Mouse (Mus musculus) neural tube, embryonic 10.5 days (tissue): ENCODE measurements at regions not wholly inside any gene's neighbourhood (a gene's known extent, or its start where the extent isn't known, plus 50 kb on each side); places are given as distances from the start of the nearest gene placed in this dataset.
A peak's percentile ranks its signal among the peaks of the same experiment; 100 is the strongest.

ENCODE experiments used
- DNase-seq: peaks from one replicate; pipeline ENCODE4 v3.0.0-alpha.2; 2017; ENCODE audit warnings: low spot score; ENCODE audit errors: extremely low spot score

- DNase-seq, result no peak
Observed at GRCm38 (mm10) chr11:18821384-18821783, 197.4 kb downstream of the Meis1 start.

DNA sequence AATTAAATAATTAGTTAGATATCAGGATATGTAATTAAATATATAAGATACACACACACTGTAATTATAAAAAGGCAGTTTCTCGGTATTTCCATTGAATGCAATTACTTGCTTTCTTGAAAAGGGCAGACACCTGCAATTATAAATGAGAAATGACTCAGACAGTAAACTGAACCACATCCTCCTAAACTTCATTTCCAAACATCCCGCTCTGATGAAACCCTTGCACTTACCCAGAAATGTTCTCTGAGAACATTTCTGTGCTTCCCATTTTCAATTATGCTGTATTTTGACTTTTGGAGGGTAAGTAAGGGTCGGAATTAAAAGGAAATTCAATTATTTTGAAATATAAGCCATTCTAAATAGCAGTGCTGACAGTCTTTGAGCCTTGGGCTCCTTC lies 204.7 kb downstream of the Meis1 start:
- no peak for DNase-seq

GRCm38 (mm10) chr11:18767479-18767878 lies 251.3 kb downstream of the Meis1 start:
- DNase-seq, result no peak

DNA sequence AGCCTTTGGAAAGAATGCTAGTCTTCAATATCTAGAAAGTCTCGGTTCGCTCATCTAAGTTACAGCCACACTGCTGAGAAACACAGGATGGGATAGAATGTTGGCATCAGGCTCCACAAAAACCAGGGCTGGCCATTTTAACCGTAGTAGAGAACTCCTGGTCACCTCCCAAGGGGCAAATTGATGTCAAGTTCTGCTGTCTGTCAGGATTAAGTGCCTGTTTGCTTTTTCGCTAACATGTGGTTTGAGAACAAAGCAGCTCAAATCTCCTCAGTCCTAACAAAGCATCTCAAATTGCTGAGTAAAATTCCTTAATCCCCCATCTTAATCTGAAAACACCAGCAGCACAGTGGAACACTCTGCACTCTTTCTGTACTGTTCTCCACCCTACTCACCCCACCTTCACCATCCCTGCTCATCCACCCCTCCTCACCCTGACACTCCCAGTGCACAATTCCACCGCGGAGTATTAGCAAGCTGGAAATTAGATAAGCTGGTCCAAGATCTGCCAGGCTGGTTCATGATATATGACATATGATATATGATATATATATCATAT lies 252.2 kb downstream of the Meis1 start:
- DNase-seq, result no peak

- DNase-seq, result peak; percentile 55
Observed at GRCm38 (mm10) chr11:18758591-18759074, 260.2 kb downstream of the Meis1 start.

- DNase-seq, result peak; percentile 30
Observed at GRCm38 (mm10) chr11:18756576-18756975, 262.2 kb downstream of the Meis1 start.

- peak; percentile 29 for DNase-seq
Observed at GRCm38 (mm10) chr11:18754732-18755525, 263.9 kb downstream of the Meis1 start.

DNA sequence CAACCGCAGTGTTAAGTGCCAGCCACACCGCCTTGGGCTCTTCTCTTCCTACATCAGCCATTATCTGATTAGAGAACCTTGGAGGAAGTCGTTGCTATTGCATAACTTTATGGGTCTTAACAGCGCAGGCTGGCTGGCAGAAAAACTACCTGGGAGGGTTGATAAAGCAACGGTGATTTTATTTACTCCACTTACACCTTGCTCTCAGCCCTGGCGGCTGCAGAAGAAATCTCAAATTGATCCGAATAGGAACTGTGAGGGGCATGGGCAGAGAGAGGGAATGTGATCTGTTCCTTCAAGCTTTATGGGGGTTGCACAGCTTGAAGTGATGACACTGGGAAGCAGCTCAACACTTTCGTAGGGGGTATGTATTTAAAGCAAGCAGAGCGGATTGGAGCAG lies 264.9 kb downstream of the Meis1 start:
- DNase-seq, result peak; percentile 28

DNA sequence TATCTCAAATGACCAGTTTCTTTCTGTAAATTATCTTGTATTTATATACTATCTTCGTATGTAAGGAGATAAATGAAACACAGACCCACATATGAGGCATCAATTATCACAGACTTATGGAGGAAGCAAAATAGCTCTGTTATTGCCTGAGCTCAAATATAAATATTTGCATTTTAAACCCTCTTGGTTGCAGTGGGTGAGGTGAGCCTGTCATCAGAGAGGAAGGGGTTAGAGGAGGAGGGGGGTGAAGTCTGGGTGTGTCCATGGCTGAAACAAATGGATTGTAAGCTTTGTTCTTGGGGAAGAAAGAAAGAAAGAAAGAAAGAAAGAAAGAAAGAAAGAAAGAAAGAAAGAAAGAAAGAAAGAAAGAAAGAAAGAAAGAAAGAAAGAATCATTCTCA lies 265.5 kb downstream of the Meis1 start:
- no peak for DNase-seq

DNA sequence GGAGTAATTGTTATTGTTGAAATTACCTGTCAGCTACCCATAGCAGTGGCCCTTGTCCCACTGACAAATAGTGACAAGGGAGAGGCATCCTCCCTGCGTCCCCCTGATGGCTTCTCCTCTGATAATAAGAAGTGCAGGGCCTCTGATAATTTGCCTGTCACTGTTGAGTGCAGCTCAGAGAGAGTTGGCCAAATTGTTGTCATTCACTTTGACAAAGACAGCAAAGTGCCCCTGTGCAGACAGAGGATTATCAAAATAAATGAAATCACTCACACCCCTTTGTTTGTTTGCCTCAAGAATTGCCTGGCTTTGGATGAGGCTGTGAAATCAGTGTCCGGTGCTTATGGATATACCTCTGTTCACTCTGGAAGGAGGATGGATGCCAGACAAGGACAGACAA lies 266.3 kb downstream of the Meis1 start:
- DNase-seq, result peak; percentile 25

GRCm38 (mm10) chr11:18750911-18751841 lies 267.6 kb downstream of the Meis1 start:
- DNase-seq, result peak; percentile 33

GRCm38 (mm10) chr11:18750080-18750375 lies 268.8 kb downstream of the Meis1 start:
- no peak for DNase-seq

DNA sequence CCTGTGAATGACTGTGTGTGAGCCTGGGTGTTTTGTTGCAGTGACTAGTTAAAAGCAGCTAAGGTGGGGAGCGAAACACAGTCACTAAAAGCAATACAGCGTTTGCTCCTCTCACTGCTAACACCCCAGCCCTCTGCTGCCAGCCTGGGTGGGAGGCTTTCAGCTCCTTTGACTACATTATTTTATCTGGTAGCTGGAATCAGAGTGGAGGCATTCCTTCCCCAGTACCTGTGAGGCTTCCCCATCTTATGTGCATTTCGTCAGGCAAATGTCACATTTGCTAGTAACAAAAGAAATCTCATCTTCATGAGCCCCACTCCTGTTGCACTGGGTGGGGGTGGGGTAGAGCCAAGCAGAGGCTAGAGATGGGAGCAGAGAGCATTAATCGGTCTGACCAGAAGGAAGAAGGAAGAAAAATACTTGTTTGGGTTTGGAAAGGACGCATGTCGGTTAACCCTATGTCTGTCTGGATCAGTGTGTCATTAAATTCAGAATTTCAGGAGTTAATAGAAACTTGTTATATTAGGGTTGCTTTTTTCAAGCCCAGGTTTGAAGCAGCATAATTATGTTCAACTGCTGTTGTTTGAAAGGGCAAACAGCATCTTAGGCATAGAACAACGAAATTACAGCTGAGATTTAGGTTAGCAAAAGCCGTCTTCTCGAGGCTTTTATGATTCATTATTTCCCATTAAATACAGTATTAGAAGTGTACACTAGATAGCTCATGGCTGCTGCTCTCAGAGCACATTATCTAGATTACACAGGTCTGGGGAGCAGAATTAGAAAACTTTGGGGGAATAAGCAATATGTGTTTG lies 269.3 kb downstream of the Meis1 start:
- peak; percentile 59 for DNase-seq

- DNase-seq, result peak; percentile 91
Observed at GRCm38 (mm10) chr11:18747871-18748461, 270.8 kb downstream of the Meis1 start.

GRCm38 (mm10) chr11:18747361-18747760 lies 271.4 kb downstream of the Meis1 start:
- peak; percentile 31 for DNase-seq

DNA sequence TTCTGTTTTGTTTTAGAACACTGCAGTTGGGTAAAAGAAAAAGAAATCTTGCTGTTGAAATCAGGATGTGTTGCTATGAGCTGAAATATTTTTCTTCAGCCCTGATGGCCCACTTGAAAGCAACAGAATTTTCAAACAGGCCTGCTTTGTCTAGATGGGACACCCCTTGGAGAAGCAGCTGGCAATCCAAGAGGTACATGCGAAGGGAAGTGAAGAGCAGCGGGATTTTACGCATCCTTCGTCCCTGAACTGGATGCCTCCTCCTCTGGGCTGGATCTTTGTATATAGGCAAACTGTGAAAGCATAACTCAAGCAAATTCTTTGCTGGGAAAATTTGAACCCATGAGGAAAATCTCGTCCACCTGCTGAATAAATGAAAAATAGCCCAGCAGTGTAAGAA lies 272.3 kb downstream of the Meis1 start:
- peak; percentile 41 for DNase-seq

DNA sequence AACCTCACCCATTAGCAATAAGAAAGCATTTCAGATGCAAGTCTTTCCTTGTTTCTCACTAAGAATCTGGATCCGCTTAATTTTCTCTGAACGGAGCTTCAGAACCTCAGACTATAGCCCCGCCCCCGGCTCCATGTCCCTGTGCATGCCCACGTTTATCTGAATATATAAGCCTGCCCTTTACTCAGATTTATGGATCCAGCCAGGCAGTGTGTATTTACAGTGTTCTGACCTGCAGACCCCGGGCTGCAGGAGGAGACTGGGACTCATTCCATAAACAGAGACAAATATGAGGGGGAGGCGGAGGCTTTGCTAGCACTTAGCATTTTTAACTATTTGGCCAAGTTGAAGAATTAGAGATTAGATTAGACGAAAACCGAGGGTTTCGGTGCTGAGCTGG lies 272.9 kb downstream of the Meis1 start:
- peak; percentile 53 for DNase-seq

DNA sequence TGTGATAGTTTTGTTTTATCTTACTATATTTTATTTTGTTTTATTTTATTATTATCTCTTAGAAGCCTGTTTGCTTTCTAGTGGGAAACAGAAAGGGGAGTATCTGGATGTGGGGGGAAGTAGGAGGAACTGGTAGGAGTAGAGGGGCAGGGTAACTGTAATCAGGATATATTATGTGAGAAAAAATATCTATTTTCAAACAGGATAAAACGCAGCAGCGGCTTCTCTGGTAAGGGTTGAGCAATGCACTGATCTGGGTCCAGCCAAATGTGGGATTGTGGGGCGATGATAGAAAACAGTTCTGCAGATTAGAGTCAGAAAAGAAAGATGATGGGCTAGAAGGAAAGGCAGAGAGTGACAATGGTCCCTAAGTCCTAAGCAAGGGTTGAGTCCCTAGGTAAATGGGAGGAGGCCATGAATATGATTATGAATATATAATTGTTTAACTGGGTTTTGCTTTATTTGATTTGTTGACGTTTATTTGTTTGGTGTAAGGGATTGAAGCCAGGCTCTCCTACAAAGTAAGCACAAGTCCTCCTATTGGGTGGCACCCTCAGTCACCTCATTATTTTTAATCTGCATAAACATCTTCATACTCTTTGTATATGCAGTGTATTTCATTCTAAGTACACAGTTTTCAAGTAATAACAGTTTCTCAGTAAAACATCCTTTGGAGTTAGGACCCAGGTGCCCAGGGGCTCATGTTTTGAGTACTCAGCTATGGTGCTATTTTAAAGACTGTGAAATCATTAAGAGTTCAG lies 283.7 kb downstream of the Meis1 start:
- DNase-seq, result no peak

DNA sequence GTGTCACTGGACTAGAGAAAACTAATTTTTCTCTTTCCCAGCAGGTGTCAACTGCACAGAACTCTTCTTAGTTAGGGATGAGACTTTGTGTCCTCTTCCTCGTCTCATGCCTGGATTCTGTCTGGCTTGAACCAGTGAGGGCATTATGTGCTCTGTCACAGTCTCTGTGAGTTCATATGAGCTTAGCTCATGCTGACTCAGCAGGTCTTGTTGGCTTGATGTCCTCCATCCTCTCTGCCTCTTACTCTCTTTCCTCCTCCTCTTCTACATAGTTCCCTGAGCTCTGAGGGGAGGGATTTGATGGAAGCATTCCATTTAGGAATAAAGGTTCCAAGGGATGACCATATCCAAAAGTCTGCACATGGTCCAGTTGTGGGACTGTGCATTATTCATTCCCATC lies 284.7 kb downstream of the Meis1 start:
- DNase-seq, result no peak

DNA sequence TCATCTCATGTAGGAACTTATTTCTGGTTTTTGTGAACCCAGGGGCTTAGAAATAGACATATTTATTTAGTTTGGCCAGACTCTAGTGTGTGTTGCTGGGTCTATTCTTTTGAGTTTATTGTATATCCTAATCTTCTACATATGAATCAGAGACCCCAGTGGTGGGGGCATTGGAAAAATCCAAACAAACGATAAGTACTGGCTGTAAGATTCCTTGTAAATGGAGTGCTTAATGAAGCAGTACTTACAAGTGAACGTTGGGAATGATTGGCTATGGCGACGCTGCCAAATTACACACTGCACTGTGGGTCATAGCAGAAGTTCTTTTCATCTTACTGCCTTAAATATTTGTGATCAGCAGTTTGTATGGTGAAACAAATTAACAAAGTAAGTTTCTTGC lies 289.0 kb downstream of the Meis1 start:
- DNase-seq, result no peak
